Mouse (Mus musculus) liver, adult (tissue): ENCODE results near the gene Creb3l1.

Experiments
- GATA4 ChIP-seq: IDR thresholded peaks from 2 replicates; pipeline ENCODE4 v1.6.1; 2014; ENCODE audit warnings: mild to moderate bottlenecking, low read length; ENCODE audit not compliant: insufficient replicate concordance

Creb3l1 gene

DNA sequence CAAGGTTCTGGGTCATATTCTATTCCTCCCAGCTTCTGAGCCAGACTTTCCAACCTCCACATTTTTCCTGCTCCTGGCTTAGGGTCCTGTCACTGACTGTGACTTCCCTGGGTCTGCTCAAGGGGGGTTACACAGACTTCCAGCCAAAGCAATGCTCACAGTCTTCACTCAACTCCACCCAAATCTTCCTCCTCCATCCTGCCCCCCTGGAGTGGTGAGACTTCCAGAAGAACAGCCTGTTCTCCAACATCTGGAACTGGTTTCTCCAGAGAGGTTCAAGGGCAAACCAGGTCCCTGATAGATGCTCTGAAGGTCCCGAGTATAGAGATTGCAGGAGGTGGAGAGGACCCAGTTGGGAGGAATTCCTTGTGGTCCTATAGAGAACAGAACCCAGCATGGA lies 6.9 kb downstream of the Creb3l1 start:
- no peak for TF ChIP-seq GATA4

DNA sequence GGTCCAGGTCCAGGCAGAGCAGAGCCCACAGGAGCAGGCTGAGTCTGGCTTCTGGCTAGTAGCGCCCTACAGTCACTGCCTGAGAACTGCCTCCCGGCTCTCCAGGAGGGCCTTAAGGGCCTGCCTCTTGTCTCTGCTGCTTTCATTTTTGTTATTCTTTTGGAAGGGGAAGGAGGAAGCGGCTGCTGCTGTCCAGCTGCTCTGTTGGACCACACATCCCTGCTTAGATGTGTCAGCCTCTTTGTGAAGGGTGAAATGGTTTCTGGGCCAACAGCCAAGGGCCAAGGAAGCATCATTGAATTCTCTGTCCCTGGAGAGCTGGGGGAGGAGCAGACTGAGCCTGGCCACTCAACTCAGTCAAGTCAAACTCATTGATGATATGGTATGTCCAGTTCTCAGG lies 7.3 kb downstream of the Creb3l1 start:
- TF ChIP-seq GATA4 = no peak

- no peak for TF ChIP-seq GATA4
These were observed 9.4 kb downstream of the Creb3l1 start for GRCm38 (mm10) chr2:92014891-92015290.

GRCm38 (mm10) chr2:92014248-92014647 lies 10.1 kb downstream of the Creb3l1 start:
- no peak for TF ChIP-seq GATA4

- TF ChIP-seq GATA4 = no peak
These were observed 11.4 kb downstream of the Creb3l1 start for GRCm38 (mm10) chr2:92012768-92013445.

DNA sequence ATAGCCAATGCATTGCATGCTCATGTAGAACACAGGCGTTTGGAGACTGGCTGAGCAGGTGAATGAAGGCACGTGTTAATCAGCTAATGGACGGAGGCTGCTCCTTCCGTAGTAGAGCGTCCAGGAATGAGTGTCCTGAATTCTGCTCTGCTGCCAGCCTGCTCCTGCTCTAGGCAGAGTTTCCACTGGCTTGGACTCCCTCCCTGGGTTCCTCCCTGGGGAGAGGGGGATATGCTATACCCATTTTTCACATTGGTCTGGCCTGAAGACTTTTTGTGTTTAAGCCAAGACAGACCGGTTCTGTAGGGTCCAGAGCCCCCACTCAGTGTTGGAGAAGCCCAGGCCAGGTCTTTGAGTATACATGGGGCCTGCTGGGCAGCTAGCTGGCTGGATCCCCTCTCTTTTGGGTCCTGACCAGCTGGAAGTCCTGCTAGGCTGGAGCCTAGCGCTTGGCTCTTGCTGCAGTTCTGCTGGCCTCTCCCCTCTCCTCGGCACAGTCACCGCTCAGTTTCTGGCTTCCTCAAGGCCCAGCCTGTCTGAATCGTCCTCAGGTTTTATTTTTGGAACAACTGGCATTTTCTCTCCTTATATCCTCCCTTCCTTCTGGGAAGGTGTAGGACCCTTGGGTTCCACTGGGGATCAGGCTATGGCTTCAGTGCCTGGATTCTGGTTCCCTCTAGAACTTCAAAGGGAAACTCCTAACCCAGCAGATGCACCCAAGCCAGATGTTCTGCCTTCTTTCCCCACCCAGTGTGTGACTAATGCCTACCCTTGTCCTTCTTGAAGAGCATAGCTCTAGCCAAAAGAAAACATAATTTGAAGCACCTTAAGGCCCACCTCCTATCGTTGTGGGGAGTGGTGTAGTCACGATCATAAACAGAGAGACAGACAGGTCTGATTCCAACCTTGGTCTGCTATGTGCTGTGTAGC lies 12.6 kb downstream of the Creb3l1 start:
- no peak for TF ChIP-seq GATA4

DNA sequence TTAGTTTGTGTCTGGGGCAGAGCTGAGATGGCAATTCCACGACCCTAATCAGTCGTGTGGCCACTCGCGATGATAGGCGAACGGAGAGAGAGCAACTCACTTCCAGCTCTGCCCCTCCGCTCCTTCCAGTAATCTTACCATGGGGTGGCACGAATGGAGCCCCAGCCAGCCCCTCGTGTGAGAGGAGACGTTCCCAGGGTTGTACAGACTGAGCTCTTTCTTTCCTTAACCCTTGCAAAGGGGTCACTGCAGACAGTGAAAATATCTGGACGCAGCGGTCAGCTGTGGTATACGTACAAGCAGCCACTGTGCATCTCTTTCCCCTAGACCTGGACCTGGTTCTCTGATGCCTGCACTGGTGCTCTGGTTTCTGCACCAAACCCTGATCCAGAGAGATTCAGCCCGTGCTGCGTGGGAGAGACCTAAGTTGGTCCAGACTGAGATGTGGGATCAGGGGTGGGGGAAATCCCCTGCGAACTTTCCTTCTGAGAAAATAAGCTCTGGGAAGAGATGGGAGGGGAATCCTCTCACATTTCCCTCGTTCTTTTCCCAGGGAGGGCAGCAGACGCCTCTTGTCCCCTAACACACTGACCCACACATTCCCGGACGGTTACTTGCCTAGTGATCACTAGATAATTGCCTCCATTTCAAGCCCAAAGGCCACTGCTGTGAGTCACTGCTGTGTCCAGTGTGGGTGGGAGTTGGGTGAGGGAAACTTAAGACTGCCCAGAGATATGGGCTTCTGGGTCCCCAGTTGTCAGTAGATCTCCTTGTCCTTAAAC lies 15.5 kb downstream of the Creb3l1 start:
- TF ChIP-seq GATA4 = no peak

DNA sequence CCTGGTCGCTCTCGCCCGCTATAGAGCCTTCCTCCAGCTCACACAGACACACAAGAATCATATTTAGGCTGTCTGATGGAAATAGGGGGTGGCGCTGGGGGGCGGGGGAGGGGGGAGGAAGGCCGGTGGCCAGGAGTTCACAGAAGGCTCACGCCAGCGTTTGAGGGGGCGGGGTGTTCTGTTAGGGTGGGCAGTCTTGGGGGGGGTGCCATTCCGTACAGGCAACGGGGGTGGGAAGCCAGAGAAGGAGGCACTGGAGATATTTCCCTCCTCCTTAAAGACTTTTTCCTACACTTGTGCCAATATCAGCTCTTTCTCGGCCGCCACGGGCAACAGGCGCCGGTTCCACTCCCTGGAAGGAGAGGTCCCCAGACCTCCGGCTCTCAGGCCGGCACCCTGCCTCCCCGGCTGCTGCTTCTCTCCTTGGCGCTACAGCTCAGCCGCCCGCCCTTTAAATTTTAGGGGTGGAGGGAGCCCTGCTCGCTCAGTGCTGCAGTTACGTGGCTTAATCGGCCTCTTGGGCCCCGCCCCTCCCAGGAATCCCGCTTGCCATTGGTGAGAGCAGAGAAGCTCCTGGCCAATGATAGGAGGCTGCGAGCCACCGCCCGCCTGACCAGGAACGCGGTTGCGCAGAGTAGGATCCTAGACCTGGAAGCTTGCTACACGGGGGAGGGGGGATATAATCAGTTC lies 16.2 kb downstream of the Creb3l1 start:
- no peak for TF ChIP-seq GATA4

DNA sequence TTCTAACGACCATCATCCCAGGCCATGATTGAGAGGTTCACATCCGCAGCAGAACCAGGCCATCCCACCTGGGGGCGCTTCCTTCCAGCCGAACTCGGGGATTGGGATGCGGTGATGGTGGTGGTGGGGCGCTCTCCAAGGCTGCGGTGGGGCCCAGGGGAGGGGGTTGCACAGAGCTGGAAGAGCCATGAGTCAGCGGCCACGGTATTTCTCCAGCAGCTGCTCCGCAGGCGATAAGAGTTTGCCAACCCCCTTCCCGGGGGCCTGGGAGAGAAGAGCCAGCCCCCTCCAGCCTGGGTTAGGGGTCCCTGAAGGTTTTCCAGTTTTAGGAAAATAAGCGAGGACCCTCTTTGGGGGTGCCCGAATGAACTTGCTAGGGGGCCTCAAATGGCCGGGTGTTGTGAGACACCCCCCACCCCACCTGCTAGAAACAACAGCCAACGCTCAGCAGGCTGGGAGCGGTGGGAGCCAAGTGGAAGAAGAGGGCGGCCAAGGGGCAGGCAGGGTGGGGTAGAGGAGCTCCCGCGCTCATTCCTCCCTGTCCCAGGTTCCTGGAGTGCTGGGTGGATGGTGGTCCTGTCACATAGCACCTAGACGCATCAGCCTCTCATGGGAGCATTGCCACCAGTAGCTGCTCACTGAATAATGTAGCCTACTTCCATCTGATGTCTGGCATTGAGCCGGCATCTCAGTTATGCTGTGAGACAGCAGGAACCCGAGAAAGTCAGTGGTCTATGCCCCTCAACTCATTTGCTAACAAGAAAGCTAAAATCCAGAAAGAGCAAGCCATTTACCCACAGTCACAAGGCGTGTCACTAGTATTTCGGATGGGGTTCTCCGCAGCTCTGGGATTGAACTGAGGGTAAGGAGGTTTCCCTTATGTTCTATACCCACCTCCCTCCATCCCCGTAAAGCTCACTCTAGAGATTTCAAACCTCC lies 17.1 kb downstream of the Creb3l1 start:
- no peak for TF ChIP-seq GATA4

- no peak for TF ChIP-seq GATA4
These were observed 17.8 kb downstream of the Creb3l1 start for GRCm38 (mm10) chr2:92006491-92006890.

DNA sequence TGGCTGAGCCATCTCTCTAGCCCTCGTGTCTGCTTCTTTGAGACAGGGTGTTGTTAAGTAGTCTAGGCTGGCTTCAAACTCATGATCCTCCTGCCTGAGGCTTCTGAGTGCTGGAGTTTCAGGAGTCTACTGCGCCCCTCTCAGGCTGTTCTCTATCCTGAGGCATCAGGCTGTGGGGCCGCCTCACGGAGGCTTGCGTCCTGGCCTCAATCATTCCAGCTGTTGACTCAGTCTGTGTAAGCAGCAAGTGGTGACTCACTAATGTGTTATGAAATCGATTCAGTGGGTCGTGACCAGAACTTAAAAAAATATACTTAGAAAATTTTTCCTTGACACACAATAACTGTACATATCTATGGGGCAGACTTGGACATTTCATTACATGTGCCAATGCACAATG lies 19.7 kb downstream of the Creb3l1 start:
- no peak for TF ChIP-seq GATA4

DNA sequence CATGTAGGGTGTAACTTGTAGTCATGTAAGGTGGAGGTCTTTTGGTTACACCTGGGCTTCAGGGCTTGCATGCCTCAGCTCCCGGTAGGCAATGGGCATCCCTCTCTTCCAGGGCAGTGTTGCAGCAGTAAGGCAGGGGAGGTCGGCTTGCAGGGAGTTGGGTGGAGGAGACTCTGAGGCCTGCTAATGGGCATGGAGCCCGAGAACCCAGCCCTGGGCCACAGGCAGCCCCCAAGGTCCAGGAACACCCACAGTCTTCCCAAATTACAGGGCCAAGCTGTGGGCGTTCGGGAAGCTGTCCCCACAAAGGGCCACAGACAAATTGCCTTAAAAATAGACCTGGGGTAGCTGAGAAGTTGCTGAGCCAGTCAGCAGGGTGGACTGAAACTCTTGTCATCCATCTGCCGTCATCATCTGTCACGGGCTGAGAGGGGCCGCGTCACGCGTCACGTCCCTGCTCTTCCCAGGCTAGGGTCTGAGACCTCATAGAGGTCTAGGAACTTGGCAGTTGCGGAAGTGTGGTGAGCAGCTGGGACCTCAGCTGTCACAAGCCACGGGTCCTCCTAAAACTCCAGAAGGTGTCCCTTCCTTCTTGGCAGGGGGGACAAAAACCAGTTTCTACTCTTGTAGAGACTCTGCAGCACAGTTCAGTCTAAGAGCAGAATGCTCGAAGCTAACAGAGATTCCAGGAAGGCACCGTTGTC lies 26.2 kb downstream of the Creb3l1 start:
- no peak for TF ChIP-seq GATA4

DNA sequence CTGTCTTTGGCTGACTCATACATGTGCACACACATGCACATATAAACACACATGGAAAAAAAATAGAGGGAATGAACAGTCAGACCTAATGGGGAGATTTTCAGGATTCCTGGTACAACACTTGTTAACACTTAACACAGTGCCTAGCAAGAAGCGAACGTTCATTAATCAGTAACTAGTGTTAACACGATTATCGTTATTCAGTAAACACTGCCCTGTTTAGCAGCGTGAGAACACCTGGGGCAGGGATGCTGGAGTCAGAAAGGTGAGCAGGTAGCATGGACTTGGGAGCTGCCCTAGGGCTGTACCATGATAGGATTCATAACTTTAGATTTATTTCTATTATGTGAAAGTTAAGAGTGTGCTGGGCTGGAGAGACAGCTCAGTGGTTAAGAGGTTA lies 28.3 kb downstream of the Creb3l1 start:
- TF ChIP-seq GATA4 = no peak
